Mouse (Mus musculus) layer of hippocampus, adult 18-20 months (tissue): ENCODE measurements at regions not wholly inside any gene's neighbourhood (a gene's known extent, or its start where the extent isn't known, plus 50 kb on each side); places are given as distances from the start of the nearest gene placed in this dataset.

Source experiments
- microRNA-seq, 2 experiments: library from miRNA; unstranded; fragments of <30 nt; microRNA quantifications; one replicate each; pipeline ENCODE4 v1.2.0; 2021

Small RNAs in the stretch of these regions (microRNA-seq; reads per million reads assigned to microRNA genes)
- gene Gm22368 (0 reads per million in 2 experiments), gene Gm44376 (0 reads per million in 2 experiments)
